Mouse (Mus musculus) forelimb bud, embryonic 11.5 days (tissue): ENCODE data around the gene Upf2.
"Not testable (repeated sequence)": the region's sequence is repeated elsewhere in the genome, so short reads cannot be mapped to it uniquely, and the experiment has no call there.

Experiments used
- DNase-seq: peaks from one replicate; pipeline ENCODE4 v3.0.0-alpha.2; 2012; ENCODE audit warnings: low read depth, low spot score

Upf2 gene

GRCm38 (mm10) chr2:5949821-5950220 lies 1.4 kb upstream of the Upf2 start:
- DNase-seq: not testable (repeated sequence)

GRCm38 (mm10) chr2:5950305-5950704 lies 964 bp upstream of the Upf2 start:
- DNase-seq: peak; percentile 11

- peak; percentile 23 for DNase-seq
Measured at GRCm38 (mm10) chr2:5951621-5952211, 447 bp downstream of the Upf2 start.

GRCm38 (mm10) chr2:5957705-5958104 lies 6.4 kb downstream of the Upf2 start:
- DNase-seq: no peak

GRCm38 (mm10) chr2:5962265-5962664 lies 11.0 kb downstream of the Upf2 start:
- no peak for DNase-seq

- DNase-seq: not testable (repeated sequence)
Measured at GRCm38 (mm10) chr2:5963729-5964128, 12.5 kb downstream of the Upf2 start.

- no peak for DNase-seq
Measured at GRCm38 (mm10) chr2:5965972-5966371, 14.7 kb downstream of the Upf2 start.

- DNase-seq: not testable (repeated sequence)
Measured at GRCm38 (mm10) chr2:5970629-5971028, 19.4 kb downstream of the Upf2 start.

- DNase-seq: no peak
Measured at GRCm38 (mm10) chr2:5977532-5977931, 26.3 kb downstream of the Upf2 start.

- DNase-seq: peak; percentile 54
Measured at GRCm38 (mm10) chr2:5995538-5995937, 44.3 kb downstream of the Upf2 start.

GRCm38 (mm10) chr2:6003949-6004348 lies 52.7 kb downstream of the Upf2 start:
- DNase-seq: no peak

- DNase-seq: no peak
Measured at GRCm38 (mm10) chr2:6014532-6014931, 63.3 kb downstream of the Upf2 start.

- DNase-seq: not testable (repeated sequence)
Measured at GRCm38 (mm10) chr2:6015182-6015581, 63.9 kb downstream of the Upf2 start.

- no peak for DNase-seq
Measured at GRCm38 (mm10) chr2:6020570-6020969, 69.3 kb downstream of the Upf2 start.

GRCm38 (mm10) chr2:6042644-6043043 lies 91.4 kb downstream of the Upf2 start:
- DNase-seq: no peak

GRCm38 (mm10) chr2:6046796-6047195 lies 95.5 kb downstream of the Upf2 start:
- no peak for DNase-seq

- no peak for DNase-seq
Measured at GRCm38 (mm10) chr2:6048570-6048969, 97.3 kb downstream of the Upf2 start.

- DNase-seq: no peak
Measured at GRCm38 (mm10) chr2:6049018-6049417, 97.7 kb downstream of the Upf2 start.

- no peak for DNase-seq
Measured at GRCm38 (mm10) chr2:6055466-6055865, 104.2 kb downstream of the Upf2 start.

- DNase-seq: no peak
Measured at GRCm38 (mm10) chr2:6056518-6056917, 105.2 kb downstream of the Upf2 start.

GRCm38 (mm10) chr2:6059291-6059690 lies 108.0 kb downstream of the Upf2 start:
- DNase-seq: no peak

- no peak for DNase-seq
Measured at GRCm38 (mm10) chr2:6060071-6060804, 109.0 kb downstream of the Upf2 start.

- DNase-seq: no peak
Measured at GRCm38 (mm10) chr2:6067341-6067740, 116.1 kb downstream of the Upf2 start.
